Mouse (Mus musculus) olfactory bulb, adult 2 months (tissue): ENCODE measurements around the gene Nufip1.

Experiments
- CTCF ChIP-seq: fragments of 200-500 bp; IDR thresholded peaks from 2 replicates; pipeline ENCODE4 v1.5.1; 2012; ENCODE audit warnings: low read depth, mild to moderate bottlenecking, low read length, moderate library complexity; ENCODE audit not compliant: insufficient read depth
- POLR2A ChIP-seq: fragments of 200-500 bp; IDR thresholded peaks from 2 replicates; pipeline ENCODE4 v1.6.1; 2012; ENCODE audit warnings: mild to moderate bottlenecking, low read depth, low read length, moderate library complexity; ENCODE audit not compliant: insufficient read depth

GRCm38 (mm10) chr14:76149531-76150179 lies 39.0 kb downstream of the Nufip1 start:
- TF ChIP-seq CTCF = no peak
- no peak for TF ChIP-seq POLR2A
